Mouse (Mus musculus) cerebellum, postnatal 36 days (tissue): ENCODE data around the gene Spaca4.

Experiments
- DNase-seq, 2 experiments: peaks; one replicate each; pipeline ENCODE4 v3.0.0; 2021 to 2022; ENCODE audit warnings: mixed read lengths in 2 of 2

Gene Spaca4

GRCm38 (mm10) chr7:45725713-45726112 lies at the start of gene Spaca4:
Spaca4 (minus strand) TSS chr7:45725813.
- DNase-seq: no peak

DNA sequence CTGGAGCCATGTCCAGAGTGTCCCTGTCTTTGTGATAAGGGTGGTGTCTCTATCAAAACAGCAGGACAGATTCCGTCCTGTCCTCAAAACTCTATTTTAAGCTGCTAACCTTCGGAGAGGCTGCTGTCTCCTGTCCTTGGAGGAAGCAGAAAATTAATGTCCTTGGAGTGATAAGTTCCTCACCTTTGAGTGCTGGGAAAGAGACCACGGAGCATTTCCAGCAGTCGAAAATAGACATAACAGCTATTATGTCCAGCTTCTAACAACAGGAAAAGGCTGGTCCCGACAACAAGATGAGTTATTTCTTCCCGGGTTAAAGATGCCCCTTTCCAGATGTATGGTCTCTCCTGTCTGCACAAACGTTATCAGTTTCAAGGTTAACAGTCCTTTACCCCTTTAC lies 49.6 kb upstream of the Spaca4 start:
- DNase-seq: no peak

DNA sequence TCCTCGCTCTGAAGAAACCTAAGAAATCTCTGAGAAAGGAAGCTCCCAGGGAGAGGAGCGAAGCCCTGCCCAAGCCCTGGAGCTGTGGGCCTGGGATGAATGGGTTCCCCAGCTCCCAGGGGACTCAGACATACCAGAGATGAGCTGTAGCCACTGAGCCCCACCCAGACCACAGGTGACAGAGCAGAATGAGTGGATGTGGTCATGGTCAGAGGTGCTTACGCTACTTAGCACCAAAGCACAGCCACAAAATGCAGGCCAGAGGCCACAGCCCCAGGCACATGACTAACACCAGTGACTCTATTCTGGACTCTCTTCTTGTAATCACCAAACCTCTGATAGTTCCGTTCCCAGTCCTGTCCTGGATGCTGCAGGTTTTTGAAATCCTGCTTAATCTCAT lies 45.5 kb upstream of the Spaca4 start:
- DNase-seq: no peak

DNA sequence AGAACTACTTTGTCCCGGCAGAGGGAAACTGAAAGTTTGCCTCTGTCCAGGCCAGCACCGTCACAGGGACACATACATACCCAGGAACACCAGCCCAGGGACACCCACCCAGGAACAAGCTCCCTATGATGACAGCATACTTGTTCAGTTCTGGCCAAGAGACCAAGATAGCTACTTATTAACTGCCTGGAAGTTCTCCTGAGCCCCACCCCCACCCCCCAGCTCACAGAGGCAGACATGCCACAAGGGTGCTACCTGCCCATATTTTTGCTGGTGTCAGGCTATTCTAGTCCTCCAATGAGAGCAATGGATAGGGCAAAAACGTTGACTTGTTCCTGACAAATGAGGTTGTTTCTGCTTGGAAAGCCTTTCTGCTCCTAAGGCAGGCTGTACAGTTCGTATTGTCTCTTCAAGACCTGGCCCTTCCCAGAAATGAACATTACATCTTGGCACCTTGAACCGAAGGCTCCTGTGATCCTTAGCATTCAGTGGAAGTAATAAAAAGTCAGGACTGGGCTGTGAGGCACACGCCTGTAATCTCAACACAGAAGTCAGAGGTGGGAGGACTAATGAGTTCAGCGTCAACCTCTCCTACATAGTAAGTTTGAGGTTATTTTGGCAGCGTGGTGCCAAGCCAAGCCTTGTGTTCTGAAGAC lies 44.9 kb upstream of the Spaca4 start:
- no peak for DNase-seq

- no peak for DNase-seq
Measured at GRCm38 (mm10) chr7:45767500-45767899, 41.9 kb upstream of the Spaca4 start.

- DNase-seq: no peak
Measured at GRCm38 (mm10) chr7:45766764-45767163, 41.2 kb upstream of the Spaca4 start.

GRCm38 (mm10) chr7:45765995-45766394 lies 40.4 kb upstream of the Spaca4 start:
- DNase-seq: no peak

DNA sequence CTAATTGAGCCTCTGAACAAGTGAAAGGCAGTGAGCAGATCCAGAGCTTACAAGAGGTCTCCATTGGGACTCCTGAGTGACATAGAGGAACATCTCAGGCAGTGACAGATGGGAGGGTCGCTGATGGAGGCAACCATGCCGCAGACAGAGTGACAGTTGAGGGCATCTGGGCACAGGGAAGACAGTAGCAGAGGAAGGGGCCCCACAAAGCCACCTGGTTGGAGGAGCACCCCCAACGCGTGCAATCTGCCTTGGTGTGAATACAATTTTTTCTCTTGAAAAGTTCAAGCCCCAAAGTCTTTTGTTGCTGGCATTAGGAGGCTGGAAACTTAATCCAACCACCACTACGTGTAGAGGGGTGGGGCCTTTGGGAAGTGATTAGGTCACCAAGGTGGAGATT lies 34.5 kb upstream of the Spaca4 start:
- no peak for DNase-seq

DNA sequence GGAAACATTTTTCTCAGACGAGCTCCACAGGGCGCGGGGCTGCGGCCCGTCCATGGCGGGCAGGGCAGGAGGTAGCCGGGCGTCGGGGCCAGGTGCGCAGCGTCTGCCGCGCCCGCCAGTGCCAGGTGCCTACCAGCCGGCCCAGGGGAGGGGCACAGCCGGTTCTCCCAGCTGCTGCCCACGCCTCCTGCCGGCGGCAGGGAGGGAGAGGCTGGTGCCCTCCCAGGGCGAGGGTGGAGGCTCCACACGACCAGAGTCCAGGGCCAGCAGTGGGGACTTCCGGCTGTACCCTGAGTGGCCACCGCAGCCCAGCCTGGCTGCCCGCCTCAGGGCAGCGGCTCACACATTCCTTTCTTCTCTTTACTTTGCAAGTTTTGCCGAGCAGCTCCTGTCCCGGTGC lies 33.8 kb upstream of the Spaca4 start:
- no peak for DNase-seq

- no peak for DNase-seq
Measured at GRCm38 (mm10) chr7:45755703-45756102, 30.1 kb upstream of the Spaca4 start.

DNA sequence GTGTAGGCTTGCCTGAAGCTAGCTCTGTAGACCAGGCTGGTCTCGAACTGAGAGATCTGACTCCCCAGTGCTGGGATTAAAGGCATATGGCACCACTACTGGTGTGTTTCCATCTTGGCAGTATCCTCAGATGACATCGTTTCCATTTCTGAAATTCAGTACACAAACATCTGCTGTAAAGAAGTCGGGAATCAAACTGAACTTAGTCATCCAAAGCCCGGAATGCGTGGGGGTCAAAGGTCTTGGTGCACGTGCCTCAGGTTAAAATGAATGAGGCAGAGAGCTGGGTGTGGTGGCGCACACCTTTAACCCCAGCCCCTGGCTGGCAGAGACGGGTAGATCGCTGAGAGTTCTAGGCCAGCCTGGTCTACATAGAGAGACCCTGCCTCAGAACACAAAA lies 24.5 kb upstream of the Spaca4 start:
- DNase-seq: no peak

DNA sequence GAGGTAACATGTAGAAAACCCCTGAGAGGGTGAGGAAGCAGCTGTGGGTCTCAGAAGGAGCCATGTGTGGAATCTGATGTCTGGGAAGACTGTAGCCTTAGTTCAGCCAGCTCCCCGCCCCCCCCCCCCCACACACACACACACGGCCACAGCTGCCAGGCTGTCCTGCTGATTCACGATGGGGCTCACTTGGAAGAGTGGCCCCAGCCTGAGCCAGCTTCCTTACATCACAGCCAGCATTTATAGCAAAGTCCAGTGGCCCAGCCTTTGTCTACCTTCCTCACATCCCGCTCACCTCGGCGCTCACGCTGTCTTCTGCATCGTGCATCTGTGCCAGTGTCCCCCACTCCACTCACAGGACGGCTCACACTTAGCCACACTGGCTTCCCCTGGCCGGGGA lies 23.8 kb upstream of the Spaca4 start:
- no peak for DNase-seq

GRCm38 (mm10) chr7:45748110-45748509 lies 22.5 kb upstream of the Spaca4 start:
- DNase-seq: no peak

DNA sequence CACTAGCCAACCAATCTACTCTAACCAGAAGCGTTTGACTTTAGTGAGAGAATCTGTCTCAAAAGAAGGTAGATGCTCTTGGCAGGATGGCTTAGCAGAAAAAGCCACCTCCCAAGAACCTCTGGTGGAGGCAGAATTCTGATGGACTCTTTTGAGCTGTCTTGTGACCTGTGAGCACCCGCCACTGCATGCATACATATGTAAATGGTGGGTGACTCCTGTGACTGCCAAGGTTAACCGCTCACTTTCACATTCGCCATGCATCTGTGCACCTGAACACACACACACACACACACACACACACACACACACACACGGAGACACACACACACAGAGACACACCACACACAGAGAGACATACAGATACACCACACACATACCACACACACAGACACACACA lies 21.8 kb upstream of the Spaca4 start:
- no peak for DNase-seq

- DNase-seq: no peak
Measured at GRCm38 (mm10) chr7:45746518-45746917, 20.9 kb upstream of the Spaca4 start.

DNA sequence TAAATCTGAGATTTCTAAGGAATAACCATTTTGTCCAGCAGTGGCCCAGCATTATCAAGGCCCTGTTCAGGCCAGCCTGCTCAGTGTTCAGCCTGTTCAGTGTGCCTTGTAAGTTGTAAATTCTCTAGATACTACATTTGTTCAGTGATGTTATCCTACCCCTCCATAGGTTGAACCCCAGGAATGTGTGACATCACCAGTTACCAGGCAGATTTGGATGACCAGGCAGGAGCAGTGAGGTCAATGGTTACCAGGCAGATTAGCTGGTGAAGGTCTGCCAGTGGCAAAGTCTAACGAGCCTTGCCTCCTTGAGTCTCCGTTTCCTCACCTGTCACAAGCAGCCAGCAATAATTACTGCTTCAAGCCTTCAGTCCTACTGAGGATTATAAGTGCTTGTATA lies 18.8 kb upstream of the Spaca4 start:
- peak; percentile 70 to 82 for DNase-seq

- DNase-seq: peak; percentile 41 to 51
Measured at GRCm38 (mm10) chr7:45742338-45742737, 16.7 kb upstream of the Spaca4 start.

DNA sequence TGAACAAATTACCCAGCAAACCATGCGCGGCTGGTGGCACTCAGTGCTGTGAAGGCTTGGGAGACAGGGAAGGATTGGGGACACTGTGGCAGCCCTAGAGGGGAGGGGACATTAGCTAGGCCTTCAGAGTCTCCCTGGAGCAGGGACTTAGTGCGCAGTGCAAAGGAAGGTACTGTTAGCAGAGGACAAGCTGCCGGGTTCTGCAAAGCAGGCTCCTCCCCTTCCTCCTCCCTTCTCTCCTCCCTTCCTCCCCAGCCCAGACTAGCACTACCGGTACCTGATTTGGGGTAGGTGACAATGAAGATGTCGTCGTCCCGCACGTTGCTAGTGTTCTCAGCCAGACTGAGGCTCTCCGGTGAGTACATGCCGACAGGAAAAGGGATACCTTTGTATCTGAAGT lies 16.2 kb upstream of the Spaca4 start:
- DNase-seq: no peak

DNA sequence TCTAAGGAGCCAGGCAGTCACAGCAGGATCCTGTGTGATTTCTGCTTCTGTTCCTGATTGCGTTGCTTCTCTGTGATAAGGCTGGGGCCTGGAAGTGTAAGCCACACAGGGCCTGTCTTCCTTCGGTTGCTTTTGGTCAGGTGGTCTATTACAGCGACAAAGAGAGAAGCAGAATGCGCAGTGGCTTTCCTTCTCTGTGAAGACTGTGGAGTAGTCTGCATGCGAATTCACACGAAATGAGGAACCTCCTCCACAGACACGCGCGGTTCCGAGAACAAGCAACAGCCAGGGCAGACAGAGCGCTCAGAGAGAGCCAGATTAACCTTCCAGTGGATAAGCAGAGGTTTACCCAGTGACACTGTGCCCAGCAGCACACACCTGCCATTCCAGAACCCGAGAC lies 15.7 kb upstream of the Spaca4 start:
- DNase-seq: no peak

DNA sequence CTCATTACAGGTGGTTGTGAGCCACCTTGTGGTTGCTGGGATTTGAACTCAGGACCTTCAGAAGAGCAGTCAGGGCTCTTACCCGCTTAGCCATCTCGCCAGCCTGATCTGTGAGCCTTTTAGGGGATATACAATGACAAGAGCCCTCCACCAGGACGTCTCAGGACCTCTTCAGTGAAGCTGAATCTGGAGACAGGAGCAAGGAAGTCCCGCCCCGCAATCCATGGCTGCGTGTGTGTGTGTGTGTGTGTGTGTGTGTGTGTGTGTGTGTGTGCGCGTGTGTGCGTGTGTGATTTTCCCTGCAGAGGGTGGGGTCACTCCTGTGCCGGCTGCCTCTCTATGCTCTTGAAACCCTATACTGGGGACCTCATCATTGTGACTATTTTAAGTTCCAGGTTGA lies 14.2 kb upstream of the Spaca4 start:
- no peak for DNase-seq

DNA sequence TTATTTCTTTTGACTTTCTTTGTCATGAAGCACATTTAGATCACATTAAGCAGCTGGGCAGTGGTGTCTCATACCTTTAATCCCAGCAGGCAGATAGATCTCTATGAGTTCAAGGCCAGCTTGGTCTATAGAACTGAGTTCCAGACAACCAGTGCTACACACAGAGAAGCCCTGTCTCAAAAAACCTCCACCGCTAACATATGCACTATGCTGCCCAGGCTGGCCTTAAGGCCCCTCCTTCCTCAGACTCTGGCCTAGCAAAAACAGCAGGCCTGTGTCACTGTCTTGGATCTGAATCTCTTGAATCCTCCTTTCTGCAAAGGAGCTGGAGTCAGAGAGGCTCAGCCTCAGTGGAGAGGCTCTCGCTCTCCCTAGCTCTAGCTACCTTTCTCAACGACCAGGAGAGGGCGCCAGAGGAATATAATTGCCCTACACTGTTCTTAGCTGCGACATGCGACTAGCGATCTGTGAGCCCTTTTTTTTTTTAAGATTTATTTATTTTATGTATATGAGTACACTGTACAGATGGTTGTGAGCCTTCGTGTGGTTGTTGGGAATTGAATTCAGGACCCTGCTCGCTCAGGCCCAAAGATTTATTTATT lies 13.7 kb upstream of the Spaca4 start:
- DNase-seq: peak; percentile 84 to 91

- no peak for DNase-seq
Measured at GRCm38 (mm10) chr7:45733477-45733876, 7.9 kb upstream of the Spaca4 start.

DNA sequence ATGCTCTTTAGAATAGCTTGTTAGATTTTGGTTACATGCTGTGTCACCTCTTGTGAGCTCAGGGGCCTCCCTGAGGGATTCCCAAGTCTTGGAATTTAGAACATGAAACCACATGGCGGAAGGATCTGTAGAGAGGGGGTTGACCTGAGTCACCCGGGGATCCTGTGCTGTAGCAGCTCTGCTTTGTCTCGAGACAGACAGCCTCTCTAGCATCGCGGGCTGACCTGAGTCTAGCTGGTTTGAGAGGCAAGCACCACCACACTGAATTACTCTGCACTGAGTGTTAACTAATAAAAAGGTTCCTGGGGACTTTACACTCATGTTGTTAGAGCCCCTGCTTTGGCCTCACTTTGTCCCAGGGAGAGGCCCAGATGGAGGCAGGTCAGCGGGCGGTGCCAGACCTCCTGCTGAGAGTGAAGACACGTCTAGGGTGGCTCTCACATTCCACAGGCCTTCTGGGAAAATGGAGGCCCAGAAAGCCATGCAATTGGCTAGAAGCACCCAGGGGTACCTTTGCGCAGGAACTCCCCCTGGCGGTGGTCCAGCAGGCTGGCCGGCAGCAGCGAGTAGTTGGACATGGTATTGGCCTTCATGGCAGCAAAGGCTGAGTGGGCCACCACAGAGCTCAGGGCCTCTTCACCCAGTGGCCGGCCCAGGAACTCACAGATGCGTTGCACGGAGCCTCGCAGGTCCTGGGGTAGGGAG lies 5.3 kb upstream of the Spaca4 start:
- no peak for DNase-seq

DNA sequence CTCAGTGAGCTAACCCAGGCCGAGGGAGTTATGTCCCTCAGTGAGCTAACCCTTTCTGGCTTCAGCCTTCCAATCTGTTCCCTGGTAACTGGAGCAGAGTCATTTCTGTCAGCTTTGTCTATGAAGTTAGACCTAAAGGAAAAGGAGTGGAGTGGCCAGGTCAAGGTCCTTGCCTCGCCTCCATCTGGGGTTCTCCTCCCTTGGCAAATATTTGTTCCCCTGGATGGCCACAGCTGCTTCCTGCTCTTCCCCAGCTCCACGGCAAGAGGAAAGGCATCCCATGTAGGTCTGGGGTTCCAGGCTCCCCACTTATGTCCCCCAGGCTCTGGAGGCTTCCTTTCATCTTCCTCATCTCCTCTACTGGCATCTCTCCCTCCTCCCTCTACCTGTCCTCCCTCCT lies 2.0 kb upstream of the Spaca4 start:
- DNase-seq: no peak
